Mouse (Mus musculus): ENCODE measurements around the gene Timm50. TPM values are rescaled to one million over a fixed set of nuclear protein-coding genes. Genes with fewer than 3 reads are reported as not detected.

Gene Timm50
- 120 and 124 TPM in 2 replicates for polyA plus RNA-seq (2015; fragmentation: Nextera tagmentation; extraction: Ambion mirVana)

DNA sequence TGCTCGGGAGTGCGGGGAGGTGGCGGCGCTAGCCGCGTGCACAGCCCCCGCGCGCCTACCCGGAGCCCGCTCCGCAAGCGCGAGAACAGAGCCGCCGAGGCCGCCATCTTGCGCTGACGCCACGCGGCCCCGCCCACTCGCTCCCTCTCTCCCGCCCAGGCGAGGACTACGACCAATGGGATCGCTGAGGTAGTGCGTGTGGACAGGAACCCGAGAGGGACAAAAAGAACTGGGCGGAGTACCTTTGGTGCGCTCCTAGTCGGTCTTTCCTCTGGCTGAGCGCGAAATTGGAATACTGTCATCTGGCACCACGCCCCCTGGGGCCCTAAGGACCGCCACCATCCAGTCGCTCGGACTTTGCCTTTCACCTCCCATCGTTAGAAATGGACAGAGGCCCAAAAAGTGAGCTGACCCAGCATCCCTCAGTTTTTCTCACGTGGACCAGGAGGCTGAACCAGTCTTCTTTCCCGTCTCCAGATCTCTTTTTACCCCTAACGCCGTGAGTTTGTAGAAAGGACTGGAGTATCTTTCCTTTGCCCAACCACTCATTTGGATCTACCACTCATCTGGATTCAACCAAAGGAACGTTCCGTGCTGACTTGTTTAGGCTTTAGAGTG, at the start of gene Timm50:
TSS of gene Timm50 (minus strand) at position 147 of the 618 bp plus-strand sequence.
- Histone ChIP-seq H3K4me3 (ENCODE audit: low read length) (peak within 1 kb of the TSS; percentile 95), H3K27ac (ENCODE audit: low read length) (0 out of 2 replicates have a peak within 1 kb of the TSS, but pooled peaks have one; percentile 46), H3K4me1 (replicated peaks; ENCODE audit: control insufficient read depth, insufficient read depth, low read length) (peaks cover 9% of the 10 kb centered on the region), H3K9me3 (ENCODE audit: control insufficient read depth, low read length) (no peaks in the 10 kb centered on the region), H3K36me3 (ENCODE audit: control insufficient read depth, insufficient read depth, low read length) (peaks cover 43% of the 10 kb centered on the region), H3K4me2 (ENCODE audit: low read depth, low read length) (peak within 1 kb of the TSS; percentile 86), H3K9ac (ENCODE audit: low read length) (peak within 1 kb of the TSS; percentile 94), H3K27me3 (ENCODE audit: control insufficient read depth, insufficient read depth, low read depth, low read length) (no peaks in the 10 kb centered on the region)
- ATAC-seq (ENCODE audit: low read depth): peak; percentile 98
- under 1% methylated on average over 45 of the region's 45 CpGs for WGBS

DNA sequence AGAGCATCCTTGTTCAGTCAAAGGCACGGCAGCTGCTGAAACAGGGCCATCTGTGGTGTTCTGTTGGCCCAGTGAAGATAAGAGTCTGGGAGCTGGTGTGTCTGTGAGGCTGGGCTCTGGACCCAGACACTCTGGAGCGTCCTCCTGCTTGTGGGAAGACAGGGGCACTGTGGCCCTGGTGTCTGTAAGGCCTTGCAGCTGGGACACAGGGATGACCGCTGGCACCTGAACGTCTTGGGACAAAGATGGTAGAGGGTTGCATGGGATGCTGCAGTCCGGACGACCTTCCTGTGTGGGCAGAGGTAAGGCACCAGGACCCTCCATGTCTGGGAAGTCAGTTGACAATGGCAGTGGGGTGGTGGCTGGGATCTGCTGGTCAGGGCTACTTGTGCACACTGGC, 48.4 kb upstream of the Timm50 start:
- ATAC-seq (ENCODE audit: low read depth): no peak
- Histone ChIP-seq H3K9ac (ENCODE audit: low read length) (no peak overlapping the region), H3K4me3 (ENCODE audit: low read length) (no peak overlapping the region), H3K4me1 (replicated peaks; ENCODE audit: control insufficient read depth, insufficient read depth, low read length) (peaks cover 25% of the 10 kb centered on the region), H3K27ac (ENCODE audit: low read length) (no peak overlapping the region), H3K36me3 (ENCODE audit: control insufficient read depth, insufficient read depth, low read length) (peaks cover 54% of the 10 kb centered on the region), H3K9me3 (ENCODE audit: control insufficient read depth, low read length) (no peaks in the 10 kb centered on the region), H3K27me3 (ENCODE audit: control insufficient read depth, insufficient read depth, low read depth, low read length) (no peaks in the 10 kb centered on the region), H3K4me2 (ENCODE audit: low read depth, low read length) (no peak overlapping the region)
- WGBS: 90% methylated on average over 6 of the region's 6 CpGs

GRCm38 (mm10) chr7:28359854-28360253, 48.0 kb upstream of the Timm50 start:
- no peak for ATAC-seq (ENCODE audit: low read depth)
- peaks cover 25% of the 10 kb centered on the region for H3K4me1 ChIP-seq (replicated peaks; ENCODE audit: control insufficient read depth, insufficient read depth, low read length)
- H3K4me2 ChIP-seq (ENCODE audit: low read depth, low read length): no peak overlapping the region
- no peaks in the 10 kb centered on the region for H3K27me3 ChIP-seq (ENCODE audit: control insufficient read depth, insufficient read depth, low read depth, low read length)
- H3K4me3 ChIP-seq (ENCODE audit: low read length): no peak overlapping the region
- H3K9me3 ChIP-seq (ENCODE audit: control insufficient read depth, low read length): no peaks in the 10 kb centered on the region
- H3K27ac ChIP-seq (ENCODE audit: low read length): no peak overlapping the region
- H3K9ac ChIP-seq (ENCODE audit: low read length): no peak overlapping the region
- 84% methylated on average over 10 of the region's 10 CpGs for WGBS
- H3K36me3 ChIP-seq (ENCODE audit: control insufficient read depth, insufficient read depth, low read length): peaks cover 50% of the 10 kb centered on the region

GRCm38 (mm10) chr7:28358431-28358830, 46.6 kb upstream of the Timm50 start:
- WGBS: 56% methylated on average over 7 of the region's 7 CpGs
- Histone ChIP-seq H3K27me3 (ENCODE audit: control insufficient read depth, insufficient read depth, low read depth, low read length) (no peaks in the 10 kb centered on the region), H3K27ac (ENCODE audit: low read length) (peak overlapping the region; percentile 88), H3K9me3 (ENCODE audit: control insufficient read depth, low read length) (no peaks in the 10 kb centered on the region), H3K4me3 (ENCODE audit: low read length) (no peak overlapping the region), H3K9ac (ENCODE audit: low read length) (no peak overlapping the region), H3K4me1 (replicated peaks; ENCODE audit: control insufficient read depth, insufficient read depth, low read length) (peaks cover 25% of the 10 kb centered on the region), H3K4me2 (ENCODE audit: low read depth, low read length) (no peak overlapping the region), H3K36me3 (ENCODE audit: control insufficient read depth, insufficient read depth, low read length) (peaks cover 51% of the 10 kb centered on the region)
- no peak for ATAC-seq (ENCODE audit: low read depth)

- Histone ChIP-seq H3K4me3 (ENCODE audit: low read length) (no peak overlapping the region), H3K27ac (ENCODE audit: low read length) (peak overlapping the region; percentile 88), H3K4me1 (replicated peaks; ENCODE audit: control insufficient read depth, insufficient read depth, low read length) (peaks cover 25% of the 10 kb centered on the region), H3K9ac (ENCODE audit: low read length) (peak overlapping the region; percentile 6; the same call in 1 of the 2 replicates), H3K36me3 (ENCODE audit: control insufficient read depth, insufficient read depth, low read length) (peaks cover 53% of the 10 kb centered on the region), H3K27me3 (ENCODE audit: control insufficient read depth, insufficient read depth, low read depth, low read length) (no peaks in the 10 kb centered on the region), H3K4me2 (ENCODE audit: low read depth, low read length) (no peak overlapping the region), H3K9me3 (ENCODE audit: control insufficient read depth, low read length) (no peaks in the 10 kb centered on the region)
- WGBS: 4% methylated on average over 5 of the region's 5 CpGs
- ATAC-seq (ENCODE audit: low read depth): peak; percentile 42
These were observed 46.1 kb upstream of the Timm50 start for GRCm38 (mm10) chr7:28357984-28358383.

DNA sequence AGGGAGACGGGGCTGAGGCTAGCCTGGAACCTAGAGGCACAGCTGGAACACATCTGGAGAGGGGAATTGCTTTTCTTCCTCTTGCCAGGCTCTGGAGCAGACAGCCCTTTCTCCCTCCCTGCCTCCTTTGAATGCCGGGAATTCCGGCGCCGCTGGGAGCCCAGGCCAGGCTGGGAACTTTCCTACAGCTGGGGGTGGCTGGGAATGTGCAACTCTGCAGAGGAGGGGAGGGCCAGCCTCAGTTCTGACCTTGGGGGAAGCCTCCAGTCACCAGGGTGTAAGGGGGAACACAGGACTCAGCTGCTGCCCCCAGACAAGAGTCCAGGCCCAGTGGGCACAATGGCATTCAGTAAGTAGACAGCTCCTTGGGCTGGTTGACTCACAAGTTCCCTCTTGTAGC, 45.1 kb upstream of the Timm50 start:
- peak; percentile 83 for ATAC-seq (ENCODE audit: low read depth)
- Histone ChIP-seq H3K4me2 (ENCODE audit: low read depth, low read length) (no peak overlapping the region), H3K36me3 (ENCODE audit: control insufficient read depth, insufficient read depth, low read length) (peaks cover 49% of the 10 kb centered on the region), H3K27ac (ENCODE audit: low read length) (peak overlapping the region; percentile 88), H3K27me3 (ENCODE audit: control insufficient read depth, insufficient read depth, low read depth, low read length) (no peaks in the 10 kb centered on the region), H3K9me3 (ENCODE audit: control insufficient read depth, low read length) (no peaks in the 10 kb centered on the region), H3K4me1 (replicated peaks; ENCODE audit: control insufficient read depth, insufficient read depth, low read length) (peaks cover 27% of the 10 kb centered on the region), H3K4me3 (ENCODE audit: low read length) (no peak overlapping the region), H3K9ac (ENCODE audit: low read length) (peak overlapping the region; percentile 28)
- WGBS: 7% methylated on average over 5 of the region's 5 CpGs

DNA sequence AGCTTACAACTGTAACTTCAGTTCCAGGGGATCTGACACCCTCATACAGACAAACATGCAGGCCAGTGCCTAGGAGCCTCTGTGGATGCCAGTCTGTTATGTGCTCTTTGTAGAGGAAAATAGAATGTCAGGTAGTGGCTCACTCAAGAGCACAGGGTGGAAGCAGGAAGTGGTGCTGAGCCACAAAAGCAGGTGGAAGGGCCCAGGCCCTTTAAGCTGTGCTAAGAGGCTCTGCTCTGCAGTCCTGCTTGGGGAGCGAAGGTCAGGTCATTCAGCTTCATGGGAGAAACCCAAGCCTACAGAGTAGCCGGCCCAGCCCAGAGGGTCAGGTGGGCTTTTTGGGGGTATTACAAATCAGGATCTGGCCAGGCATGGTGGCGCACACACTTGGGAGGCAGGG, 43.3 kb upstream of the Timm50 start:
- Histone ChIP-seq H3K4me1 (replicated peaks; ENCODE audit: control insufficient read depth, insufficient read depth, low read length) (peaks cover 34% of the 10 kb centered on the region), H3K27ac (ENCODE audit: low read length) (no peak overlapping the region), H3K27me3 (ENCODE audit: control insufficient read depth, insufficient read depth, low read depth, low read length) (no peaks in the 10 kb centered on the region), H3K9me3 (ENCODE audit: control insufficient read depth, low read length) (no peaks in the 10 kb centered on the region), H3K9ac (ENCODE audit: low read length) (no peak overlapping the region), H3K4me3 (ENCODE audit: low read length) (no peak overlapping the region), H3K4me2 (ENCODE audit: low read depth, low read length) (no peak overlapping the region), H3K36me3 (ENCODE audit: control insufficient read depth, insufficient read depth, low read length) (peaks cover 34% of the 10 kb centered on the region)
- WGBS: 84% methylated on average over 3 of the region's 3 CpGs
- ATAC-seq (ENCODE audit: low read depth): no peak

GRCm38 (mm10) chr7:28354596-28354995, 42.7 kb upstream of the Timm50 start:
- WGBS: 94% methylated on average over 3 of the region's 3 CpGs
- Histone ChIP-seq H3K4me3 (ENCODE audit: low read length) (no peak overlapping the region), H3K27me3 (ENCODE audit: control insufficient read depth, insufficient read depth, low read depth, low read length) (no peaks in the 10 kb centered on the region), H3K9me3 (ENCODE audit: control insufficient read depth, low read length) (no peaks in the 10 kb centered on the region), H3K4me1 (replicated peaks; ENCODE audit: control insufficient read depth, insufficient read depth, low read length) (peaks cover 39% of the 10 kb centered on the region), H3K27ac (ENCODE audit: low read length) (no peak overlapping the region), H3K9ac (ENCODE audit: low read length) (no peak overlapping the region), H3K36me3 (ENCODE audit: control insufficient read depth, insufficient read depth, low read length) (peaks cover 27% of the 10 kb centered on the region), H3K4me2 (ENCODE audit: low read depth, low read length) (no peak overlapping the region)
- ATAC-seq (ENCODE audit: low read depth): no peak

GRCm38 (mm10) chr7:28354113-28354581, 42.3 kb upstream of the Timm50 start:
- H3K27me3 ChIP-seq (ENCODE audit: control insufficient read depth, insufficient read depth, low read depth, low read length): no peaks in the 10 kb centered on the region
- no peak overlapping the region for H3K4me3 ChIP-seq (ENCODE audit: low read length)
- no peak for ATAC-seq (ENCODE audit: low read depth)
- H3K9ac ChIP-seq (ENCODE audit: low read length): no peak overlapping the region
- no peak overlapping the region for H3K4me2 ChIP-seq (ENCODE audit: low read depth, low read length)
- peaks cover 41% of the 10 kb centered on the region for H3K4me1 ChIP-seq (replicated peaks; ENCODE audit: control insufficient read depth, insufficient read depth, low read length)
- no peak overlapping the region for H3K27ac ChIP-seq (ENCODE audit: low read length)
- no peaks in the 10 kb centered on the region for H3K9me3 ChIP-seq (ENCODE audit: control insufficient read depth, low read length)
- WGBS: 79% methylated on average over 3 of the region's 3 CpGs
- peaks cover 23% of the 10 kb centered on the region for H3K36me3 ChIP-seq (ENCODE audit: control insufficient read depth, insufficient read depth, low read length)
